Mouse (Mus musculus): ENCODE results near the gene Gucy2c. TPM values are rescaled to one million over a fixed set of nuclear protein-coding genes. Genes with fewer than 3 reads are reported as not detected.

Gucy2c gene
- total RNA-seq, 2 experiments from 2014 or later = not detected

DNA sequence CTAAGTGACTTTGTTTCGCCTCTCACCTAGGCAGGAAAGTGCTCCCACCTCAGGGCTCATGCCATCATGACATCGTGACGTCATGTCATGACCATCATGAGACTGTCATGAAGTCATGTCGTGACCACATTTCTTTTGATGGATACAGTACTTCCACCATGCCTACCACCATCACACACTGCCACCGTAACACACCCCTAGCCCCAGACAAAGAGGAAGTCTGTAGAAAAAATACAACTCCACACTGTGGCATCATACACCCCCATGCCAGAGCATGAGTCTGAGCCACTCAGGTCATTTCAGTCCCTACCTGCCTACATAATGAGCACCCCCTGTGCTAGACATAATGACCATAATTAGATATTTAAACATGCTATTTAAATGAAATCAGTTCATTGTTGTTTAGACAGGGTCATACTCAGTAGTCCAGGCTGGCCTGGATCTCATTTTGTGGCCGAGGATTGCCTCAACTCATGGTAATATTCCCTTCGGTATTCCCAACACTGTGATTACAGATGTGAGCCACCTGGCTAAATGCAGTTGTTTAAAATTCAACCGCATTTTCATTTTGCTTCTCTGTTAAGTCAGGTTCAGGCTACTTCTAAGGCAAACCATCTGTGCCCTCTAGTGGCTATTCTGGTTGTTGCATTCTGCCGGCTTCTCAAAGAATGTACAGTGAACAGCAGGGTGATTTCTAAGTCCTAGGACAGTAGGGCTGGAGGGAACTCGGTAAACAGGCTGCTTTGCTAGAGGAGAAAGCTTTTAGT, 39.0 kb downstream of the Gucy2c start:
- peak; percentile 90 for ATAC-seq (replicated peaks; ENCODE audit: poor library complexity, severe bottlenecking)

DNA sequence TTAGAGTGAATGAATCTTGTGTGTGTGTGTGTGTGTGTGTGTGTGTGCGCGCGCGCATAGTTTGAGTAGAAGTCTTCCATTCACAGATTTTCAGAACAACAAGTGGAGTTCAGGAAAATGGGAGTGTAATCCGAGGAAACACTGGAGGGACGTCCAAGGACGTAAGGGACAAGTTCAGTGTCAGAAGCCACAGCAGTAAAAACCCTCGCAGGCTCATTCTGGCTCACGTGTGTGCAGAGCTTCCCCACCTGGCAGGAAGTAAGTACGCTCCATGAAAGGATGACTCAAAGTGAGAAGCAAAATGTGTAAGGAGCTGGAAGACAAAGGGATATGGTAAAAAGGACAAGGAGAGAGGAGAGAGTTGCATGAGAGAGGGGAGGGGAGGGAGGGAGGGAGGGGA, 40.3 kb downstream of the Gucy2c start:
- ATAC-seq (replicated peaks; ENCODE audit: poor library complexity, severe bottlenecking) = no peak

DNA sequence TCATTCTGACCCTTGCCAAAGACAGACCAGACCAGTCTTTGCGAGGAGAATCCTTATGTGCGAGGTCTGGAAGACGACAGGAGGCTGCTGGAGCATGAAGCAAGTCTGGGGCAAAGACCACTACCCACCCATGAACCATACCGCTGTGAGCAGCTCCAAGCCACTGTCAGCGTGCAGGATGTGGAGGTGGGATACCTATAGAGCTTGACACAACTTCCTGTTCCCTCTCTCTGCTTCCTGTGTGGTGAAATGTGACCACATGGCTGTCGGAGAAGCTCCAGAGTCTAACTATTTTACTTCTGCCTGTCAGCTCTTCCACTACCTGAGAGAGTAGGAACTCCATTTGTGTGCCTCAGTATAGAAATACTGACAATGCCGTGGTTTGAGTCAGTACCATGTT, 45.8 kb downstream of the Gucy2c start:
- ATAC-seq (replicated peaks; ENCODE audit: poor library complexity, severe bottlenecking) = peak; percentile 99

- peak; percentile 85 for ATAC-seq (replicated peaks; ENCODE audit: poor library complexity, severe bottlenecking)
These were observed 53.4 kb downstream of the Gucy2c start for GRCm38 (mm10) chr6:136728144-136728543.

DNA sequence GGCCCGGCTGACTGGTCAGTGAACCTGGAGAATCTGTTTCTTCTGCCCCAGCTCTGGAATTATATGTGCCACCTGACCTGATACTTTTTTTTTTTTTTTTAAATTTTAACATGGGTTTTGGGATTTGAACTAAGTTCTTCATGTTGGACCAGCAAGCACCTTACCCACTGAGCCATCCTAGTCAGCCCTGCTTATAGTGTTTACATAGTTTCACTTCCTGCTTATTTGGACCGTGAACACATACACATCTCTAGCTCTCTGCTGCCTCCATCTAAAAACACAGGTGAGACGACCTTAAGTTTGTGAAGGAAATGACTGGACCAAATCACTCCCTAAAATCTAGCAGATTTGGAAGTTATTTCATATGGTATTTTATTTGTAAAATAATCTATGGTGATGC, 58.4 kb downstream of the Gucy2c start:
- ATAC-seq (replicated peaks; ENCODE audit: poor library complexity, severe bottlenecking) = no peak

DNA sequence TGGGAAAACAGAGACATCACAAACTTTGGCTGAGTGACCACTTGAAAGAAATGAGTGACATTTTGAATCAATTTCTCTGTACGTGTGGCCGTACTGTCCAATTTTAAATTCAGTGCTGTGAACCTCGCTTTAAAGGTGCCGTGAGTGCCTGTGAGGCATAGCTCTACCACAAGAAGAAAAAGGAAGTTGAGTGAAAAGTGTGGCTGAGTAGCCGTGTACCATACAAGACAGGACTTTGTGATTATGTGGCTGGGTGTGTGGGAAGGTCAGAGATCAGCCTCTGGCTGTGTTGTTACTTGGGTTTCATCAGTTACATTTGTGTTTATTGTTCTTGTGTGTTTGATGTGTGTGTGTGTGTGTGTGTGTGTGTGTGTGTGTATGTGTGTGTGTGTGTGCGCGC, 59.0 kb downstream of the Gucy2c start:
- peak; percentile 60 for ATAC-seq (replicated peaks; ENCODE audit: poor library complexity, severe bottlenecking)

DNA sequence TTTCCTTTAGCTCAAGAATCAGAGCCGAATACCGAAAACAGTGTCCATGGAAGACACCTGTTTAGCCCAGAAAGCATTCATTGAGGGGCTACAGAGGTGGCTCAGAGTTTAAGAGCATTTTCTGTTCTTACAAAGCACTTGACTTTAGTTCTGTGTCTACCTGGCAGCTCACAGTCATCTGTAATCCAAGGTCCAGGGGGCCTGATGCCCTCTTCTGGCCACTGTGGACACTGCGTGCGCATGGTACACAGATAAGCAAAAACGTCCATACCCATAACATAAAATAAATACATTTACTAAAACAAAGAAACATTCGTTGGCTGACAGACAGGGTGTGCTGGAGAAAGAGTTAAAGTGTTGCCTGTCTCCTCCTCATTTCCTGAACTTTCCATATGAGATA, 59.6 kb downstream of the Gucy2c start:
- ATAC-seq (replicated peaks; ENCODE audit: poor library complexity, severe bottlenecking) = peak; percentile 62; the same call in 1 of the 2 replicates

DNA sequence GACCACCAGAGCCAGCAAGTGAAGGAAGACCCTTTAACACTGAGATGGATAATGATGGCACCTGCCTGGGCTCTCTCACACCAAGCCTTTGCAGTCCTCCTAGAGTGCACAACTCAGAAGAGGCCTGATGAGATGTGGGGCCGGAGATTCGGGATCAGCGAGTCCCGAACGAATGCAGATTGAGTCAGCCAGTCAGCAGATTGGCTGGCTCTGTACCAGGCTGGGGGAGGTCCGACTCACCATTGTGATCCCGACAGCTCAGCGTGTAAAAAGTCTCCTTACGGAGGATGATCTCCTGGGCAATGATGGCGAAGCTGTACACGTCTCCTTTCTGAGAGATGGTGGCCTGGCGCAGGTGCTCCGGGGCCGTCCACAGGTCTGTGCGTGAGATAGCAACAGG, 61.1 kb downstream of the Gucy2c start:
- no peak for ATAC-seq (replicated peaks; ENCODE audit: poor library complexity, severe bottlenecking)

DNA sequence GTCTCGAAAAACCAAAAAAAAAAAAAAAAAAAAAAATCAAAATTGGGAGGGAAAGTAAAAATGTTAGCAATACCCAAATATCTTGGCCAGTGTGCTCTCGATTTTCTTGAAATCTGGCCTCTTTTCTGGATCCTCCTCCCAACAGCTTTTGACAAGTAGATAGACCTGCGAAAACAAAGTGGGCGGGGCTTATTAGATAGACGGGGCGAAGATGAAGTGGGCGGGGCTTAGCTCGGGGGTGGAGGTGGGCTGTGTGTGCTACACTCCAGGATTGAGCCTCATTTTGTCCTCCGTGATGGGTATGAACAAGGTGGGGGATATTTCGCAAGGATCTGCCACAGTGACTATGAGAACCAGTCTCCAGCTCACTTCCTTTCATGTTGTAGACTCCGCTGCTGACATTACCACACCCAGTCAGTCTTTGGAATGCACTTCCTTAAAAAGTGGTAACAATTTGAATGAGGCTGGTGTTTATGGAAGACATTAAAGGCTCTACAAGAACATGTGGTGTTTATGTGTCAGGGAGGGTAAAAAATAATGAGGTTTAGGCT, 65.6 kb downstream of the Gucy2c start:
- ATAC-seq (replicated peaks; ENCODE audit: poor library complexity, severe bottlenecking) = peak; percentile 94

DNA sequence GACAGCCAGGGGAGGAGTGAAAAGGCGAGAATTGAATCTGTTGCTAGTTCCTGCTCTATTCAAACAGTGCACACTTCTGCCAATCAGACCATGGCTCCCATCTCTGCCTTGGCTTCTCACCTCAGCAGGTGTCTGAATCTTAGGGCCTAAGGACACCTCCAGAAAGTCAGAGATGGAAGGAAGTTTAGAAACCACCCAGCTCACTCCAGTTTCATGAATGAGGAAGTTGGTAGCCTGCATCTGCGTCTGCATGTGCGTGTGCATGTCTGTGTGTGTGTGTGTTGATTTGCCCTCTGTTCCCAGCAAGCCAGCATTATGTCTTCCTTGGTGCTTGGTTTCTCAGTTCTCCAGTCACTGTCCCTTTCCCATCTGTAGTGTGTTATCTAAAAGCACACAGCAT, 67.5 kb downstream of the Gucy2c start:
- peak; percentile 69 for ATAC-seq (replicated peaks; ENCODE audit: poor library complexity, severe bottlenecking)

DNA sequence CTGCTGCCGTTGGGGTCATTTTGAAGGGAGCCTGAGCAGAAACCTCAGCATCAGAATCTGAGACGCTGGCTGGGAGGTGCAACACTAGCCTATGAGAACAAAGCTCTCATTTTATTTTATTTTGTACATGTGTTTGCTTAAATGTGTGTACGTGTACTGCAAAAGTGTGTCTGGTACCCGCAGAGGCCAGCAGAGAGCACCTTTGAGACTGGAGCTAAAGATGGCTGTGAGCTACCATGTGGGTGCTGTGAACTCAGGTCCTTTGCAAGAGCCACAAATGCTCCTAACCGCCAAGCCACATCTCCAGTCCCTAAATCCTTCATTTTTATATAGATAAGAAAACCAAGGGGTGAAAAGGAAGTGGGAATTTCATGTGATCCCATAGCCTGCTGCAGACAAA, 71.2 kb downstream of the Gucy2c start:
- no peak for ATAC-seq (replicated peaks; ENCODE audit: poor library complexity, severe bottlenecking)

- peak; percentile 33; the same call in 1 of the 2 replicates for ATAC-seq (replicated peaks; ENCODE audit: poor library complexity, severe bottlenecking)
These were observed 73.0 kb downstream of the Gucy2c start for GRCm38 (mm10) chr6:136708597-136708996.

GRCm38 (mm10) chr6:136701878-136702277, 79.7 kb downstream of the Gucy2c start:
- no peak for ATAC-seq (replicated peaks; ENCODE audit: poor library complexity, severe bottlenecking)

GRCm38 (mm10) chr6:136701185-136701584, 80.4 kb downstream of the Gucy2c start:
- no peak for ATAC-seq (replicated peaks; ENCODE audit: poor library complexity, severe bottlenecking)

- no peak for ATAC-seq (replicated peaks; ENCODE audit: poor library complexity, severe bottlenecking)
These were observed 90.3 kb downstream of the Gucy2c start for GRCm38 (mm10) chr6:136691314-136691713.

- ATAC-seq (replicated peaks; ENCODE audit: poor library complexity, severe bottlenecking) = peak; percentile 56
These were observed 91.0 kb downstream of the Gucy2c start for GRCm38 (mm10) chr6:136690527-136690926.

DNA sequence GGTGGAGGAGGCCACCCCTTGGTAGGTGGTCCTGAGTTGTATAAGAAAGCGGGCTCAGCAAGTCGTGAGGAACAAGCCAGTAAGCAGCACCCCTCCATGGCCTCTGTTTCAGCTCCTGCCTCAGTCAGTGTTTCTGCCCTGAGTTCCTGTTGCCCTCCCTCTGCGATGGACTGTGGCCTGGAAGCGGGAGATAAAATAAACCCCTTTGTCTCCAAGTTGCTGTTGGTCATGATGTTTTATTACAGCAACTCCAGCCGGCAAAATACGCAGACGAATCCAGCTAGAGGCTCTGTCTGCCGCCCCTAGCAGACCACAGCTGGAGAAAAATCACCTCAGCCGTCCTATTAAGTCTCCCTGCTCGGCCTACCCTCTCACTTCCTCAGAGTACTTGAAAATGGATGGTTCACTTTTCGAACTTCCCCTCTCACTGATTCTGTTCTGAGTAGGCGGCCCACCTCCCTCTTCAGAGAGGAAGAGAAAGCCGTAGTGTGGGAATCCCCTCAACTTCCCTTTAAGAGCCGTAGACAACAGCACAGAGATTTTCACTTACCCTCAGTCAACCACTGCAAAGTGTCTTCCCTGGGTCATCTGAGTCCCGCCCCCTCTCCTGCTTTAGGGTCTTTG, 91.7 kb downstream of the Gucy2c start:
- ATAC-seq (replicated peaks; ENCODE audit: poor library complexity, severe bottlenecking) = peak; percentile 94

- ATAC-seq (replicated peaks; ENCODE audit: poor library complexity, severe bottlenecking) = no peak
These were observed 96.1 kb downstream of the Gucy2c start for GRCm38 (mm10) chr6:136685433-136685832.

- ATAC-seq (replicated peaks; ENCODE audit: poor library complexity, severe bottlenecking) = peak; percentile 97
These were observed 97.9 kb downstream of the Gucy2c start for GRCm38 (mm10) chr6:136683410-136684334.

DNA sequence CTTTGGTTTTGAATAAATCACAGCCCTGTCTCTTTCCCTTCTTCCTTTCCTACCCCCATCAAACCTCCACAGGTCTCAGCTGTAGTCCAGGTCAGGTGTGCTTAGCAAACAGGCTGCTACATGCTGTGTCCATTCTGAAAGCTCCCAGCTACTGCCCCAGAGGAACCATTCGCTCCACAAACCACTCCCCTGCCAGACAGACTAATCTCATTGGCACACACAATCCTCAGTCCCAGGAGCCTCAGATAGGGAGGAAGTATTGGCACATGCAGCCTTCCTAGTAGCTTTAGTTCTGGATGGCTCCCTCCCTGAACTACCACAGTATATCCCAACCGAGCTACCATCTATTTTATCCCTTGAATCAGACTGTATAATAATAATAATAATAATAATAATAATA, 102.2 kb downstream of the Gucy2c start:
- ATAC-seq (replicated peaks; ENCODE audit: poor library complexity, severe bottlenecking) = no peak

DNA sequence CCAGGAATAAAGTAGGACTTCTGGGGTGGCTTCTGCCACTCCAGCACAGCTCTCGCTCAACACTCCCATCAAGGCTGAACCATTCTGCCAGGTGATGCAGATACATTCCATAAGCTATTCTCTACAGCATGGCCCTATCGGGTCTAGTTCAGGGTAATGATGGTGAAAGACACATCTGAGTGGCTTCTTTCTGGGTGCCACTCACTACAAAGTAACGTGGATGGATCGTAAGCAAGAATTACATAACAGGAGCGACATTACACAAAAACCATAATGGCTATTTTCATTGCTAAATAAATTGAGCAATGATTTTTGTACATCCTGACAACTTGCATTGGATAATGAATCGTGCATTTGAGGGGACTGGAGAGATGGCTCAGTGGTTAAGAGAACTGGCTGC, 106.6 kb downstream of the Gucy2c start:
- ATAC-seq (replicated peaks; ENCODE audit: poor library complexity, severe bottlenecking) = peak; percentile 93
